Mouse (Mus musculus) kidney, postnatal 0 days (tissue): ENCODE measurements around the gene Osbpl10. TPM values are rescaled to one million over a fixed set of nuclear protein-coding genes. Genes with fewer than 3 reads are reported as not detected.

ENCODE experiments used
- ATAC-seq: fragments of 200-750 bp; cut with Nextera tagmentation; replicated peaks from 2 replicates; pipeline ENCODE4 v1.8.0; 2017; ENCODE audit warnings: low read depth, moderate number of reproducible peaks, moderate TSS enrichment, moderate library complexity; ENCODE audit not compliant: low FRiP score
- DNase-seq: peaks from one replicate; pipeline ENCODE4 v3.0.0-alpha.2; 2016; ENCODE audit warnings: low spot score
- H3K27ac ChIP-seq: fragments of 300-500 bp; sonication (generic); 2 replicates; pipeline ENCODE4 v1.5.1; 2014; ENCODE audit warnings: mild to moderate bottlenecking
- H3K27me3 ChIP-seq: fragments of 300-500 bp; sonication (generic); 2 replicates; pipeline ENCODE4 v1.6.1; 2014; ENCODE audit warnings: low read length, mixed read lengths; ENCODE audit not compliant: insufficient read depth
- H3K36me3 ChIP-seq: fragments of 300-500 bp; sonication (generic); 2 replicates; pipeline ENCODE4 v1.6.1; 2014; ENCODE audit warnings: low read length, mixed read lengths; ENCODE audit not compliant: insufficient read depth
- H3K4me1 ChIP-seq: fragments of 300-500 bp; sonication (generic); replicated peaks from 2 replicates; pipeline ENCODE4 v1.6.1; 2014; ENCODE audit warnings: antibody characterized with exemption, low read length, mixed read lengths; ENCODE audit not compliant: insufficient read depth
- H3K4me2 ChIP-seq: fragments of 300-500 bp; sonication (generic); 2 replicates; pipeline ENCODE4 v1.6.1; 2014; ENCODE audit warnings: mild to moderate bottlenecking, low read length, moderate library complexity, mixed read lengths
- H3K4me3 ChIP-seq: fragments of 300-500 bp; sonication (generic); replicated peaks from 2 replicates; pipeline ENCODE4 v1.5.1; 2014; ENCODE audit warnings: low read depth, low read length
- H3K9ac ChIP-seq: fragments of 300-500 bp; sonication (generic); 2 replicates; pipeline ENCODE4 v1.6.1; 2014; ENCODE audit warnings: low read depth, low read length
- H3K9me3 ChIP-seq: fragments of 300-500 bp; sonication (generic); replicated peaks from 2 replicates; pipeline ENCODE4 v1.6.1; 2016; ENCODE audit warnings: low read length, inconsistent platforms, mixed read lengths
- CTCF ChIP-seq: IDR thresholded peaks from 2 replicates; pipeline ENCODE4 v1.5.1; 2016; ENCODE audit warnings: antibody characterized with exemption, low read depth, mild to moderate bottlenecking, moderate library complexity
- whole genome bisulfite sequencing: fragments of 180-500 bp; shearing (Covaris S2); extraction: QIAGEN DNeasy Blood & Tissue Kit; methylation state at CpG from one replicate; pipeline ENCODE4 v1.1.7; 2014; 5-methylcytosine and 5-hydroxymethylcytosine counted together
- polyA plus RNA-seq: library from polyadenylated mRNA; unstranded; fragments of >200 nt; fragmentation: Nextera tagmentation; extraction: Ambion mirVana; gene quantifications from 2 replicates; pipeline ENCODE4 v1.2.1, GENCODE M21; 2015

Gene Osbpl10
- polyA plus RNA-seq, 1 experiment from 2014 or later, result 2.8 TPM

DNA sequence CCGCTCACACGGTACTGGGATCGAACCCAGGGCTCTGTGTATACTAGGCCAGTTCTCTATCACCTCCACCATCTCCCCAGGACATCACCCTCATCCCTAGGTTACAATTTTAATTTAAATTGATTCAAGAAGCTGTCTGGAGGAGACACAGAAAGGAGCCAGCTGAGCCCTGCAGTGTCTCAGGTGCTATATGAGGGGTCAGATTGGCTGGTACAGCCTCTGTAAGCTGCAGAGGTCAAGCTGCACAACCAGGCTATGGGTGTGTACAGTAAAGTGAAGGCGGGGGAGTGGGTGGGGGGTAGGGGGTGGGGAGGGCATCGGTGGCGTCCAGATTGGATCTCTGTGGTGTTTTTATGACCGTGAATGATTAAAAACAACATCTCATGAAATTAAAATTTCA, 186.0 kb downstream of the Osbpl10 start:
- Histone ChIP-seq H3K9me3 (no peaks in the 10 kb centered on the region), H3K27me3 (no peaks in the 10 kb centered on the region), H3K4me2 (no peak overlapping the region), H3K27ac (no peak overlapping the region), H3K9ac (no peak overlapping the region), H3K4me3 (no peak overlapping the region), H3K4me1 (no peaks in the 10 kb centered on the region), H3K36me3 (no peaks in the 10 kb centered on the region)
- ATAC-seq (no peak), DNase-seq (no peak)
- no peak for TF ChIP-seq CTCF
- 75% methylated on average over 7 of the region's 7 CpGs for WGBS

DNA sequence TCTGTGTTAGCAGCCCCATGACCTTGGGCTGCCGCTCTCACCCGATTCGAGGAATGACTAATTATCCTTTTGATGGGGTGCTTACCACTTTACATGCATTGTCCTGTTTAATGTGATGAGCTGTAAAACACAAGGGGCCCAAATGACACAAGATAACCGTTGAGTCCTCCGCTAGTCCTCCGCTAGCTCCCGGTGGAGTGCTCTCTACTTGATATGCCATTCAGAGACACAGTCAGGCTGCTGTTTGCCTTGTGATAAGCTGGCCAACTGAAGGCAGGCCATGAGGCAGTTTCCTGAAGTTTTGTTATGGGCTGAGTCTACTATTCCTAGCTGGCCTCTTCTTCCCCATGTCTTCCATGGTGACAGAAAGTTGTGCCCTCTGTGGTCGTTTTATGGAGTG, 187.6 kb downstream of the Osbpl10 start:
- no peak for TF ChIP-seq CTCF
- DNase-seq (no peak), ATAC-seq (no peak)
- WGBS, result 65% methylated on average over 8 of the region's 8 CpGs
- H3K27me3 ChIP-seq, result no peaks in the 10 kb centered on the region
- no peak overlapping the region for H3K9ac ChIP-seq
- no peak overlapping the region for H3K27ac ChIP-seq
- H3K4me3 ChIP-seq, result no peak overlapping the region
- H3K36me3 ChIP-seq, result no peaks in the 10 kb centered on the region
- H3K4me1 ChIP-seq, result no peaks in the 10 kb centered on the region
- no peaks in the 10 kb centered on the region for H3K9me3 ChIP-seq
- H3K4me2 ChIP-seq, result no peak overlapping the region

DNA sequence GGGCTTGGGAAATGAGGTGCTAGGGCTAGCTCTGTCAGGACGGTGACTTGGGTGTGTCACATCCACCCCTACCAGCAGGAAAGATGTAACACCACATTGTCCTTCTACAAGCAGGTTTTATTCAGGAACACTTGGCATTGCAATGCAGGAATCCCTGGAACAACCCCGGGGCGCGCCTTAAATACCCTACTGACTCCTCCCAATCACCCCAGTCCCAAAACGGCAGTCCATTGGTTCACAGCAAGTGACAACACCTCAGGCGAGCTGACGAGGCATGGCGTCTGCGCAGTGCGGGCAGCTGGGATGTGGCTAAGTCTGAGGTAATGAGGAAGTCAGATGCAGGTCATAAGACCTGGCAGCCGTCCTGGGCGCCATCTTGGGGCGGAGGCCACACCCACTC, 191.2 kb downstream of the Osbpl10 start:
- Histone ChIP-seq H3K36me3 (no peaks in the 10 kb centered on the region), H3K27me3 (no peaks in the 10 kb centered on the region), H3K27ac (no peak overlapping the region), H3K4me2 (no peak overlapping the region), H3K9me3 (no peaks in the 10 kb centered on the region), H3K9ac (no peak overlapping the region), H3K4me3 (no peak overlapping the region), H3K4me1 (no peaks in the 10 kb centered on the region)
- WGBS, result 91% methylated on average over 13 of the region's 13 CpGs
- DNase-seq (no peak), ATAC-seq (no peak)
- no peak for TF ChIP-seq CTCF

DNA sequence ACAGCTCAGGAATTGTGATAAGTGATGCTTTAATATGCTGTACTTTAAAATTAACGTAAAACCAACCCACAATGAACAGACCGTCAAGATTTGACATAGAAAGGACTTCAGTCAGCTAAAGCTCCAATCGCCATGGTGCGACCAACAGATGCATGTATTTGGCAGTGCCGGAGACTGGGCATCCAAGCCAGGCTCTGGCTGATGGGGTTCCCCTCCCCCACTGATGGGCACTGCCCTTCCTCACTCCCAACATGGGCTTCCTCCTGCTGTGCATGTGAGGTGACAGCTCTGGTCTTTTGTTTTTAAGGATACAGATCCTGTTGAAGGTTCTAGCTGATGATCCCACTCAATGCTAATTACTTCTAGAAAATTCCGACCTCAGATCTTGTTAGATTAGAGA, 193.7 kb downstream of the Osbpl10 start:
- H3K4me3 ChIP-seq, result no peak overlapping the region
- no peaks in the 10 kb centered on the region for H3K9me3 ChIP-seq
- WGBS, result 92% methylated on average over 6 of the region's 6 CpGs
- 0 out of 2 replicates have a peak, but pooled peaks cover 7% of the 10 kb centered on the region for H3K36me3 ChIP-seq
- ATAC-seq (no peak), DNase-seq (no peak)
- H3K27ac ChIP-seq, result no peak overlapping the region
- no peak overlapping the region for H3K9ac ChIP-seq
- H3K27me3 ChIP-seq, result no peaks in the 10 kb centered on the region
- H3K4me2 ChIP-seq, result no peak overlapping the region
- no peaks in the 10 kb centered on the region for H3K4me1 ChIP-seq
- no peak for TF ChIP-seq CTCF

DNA sequence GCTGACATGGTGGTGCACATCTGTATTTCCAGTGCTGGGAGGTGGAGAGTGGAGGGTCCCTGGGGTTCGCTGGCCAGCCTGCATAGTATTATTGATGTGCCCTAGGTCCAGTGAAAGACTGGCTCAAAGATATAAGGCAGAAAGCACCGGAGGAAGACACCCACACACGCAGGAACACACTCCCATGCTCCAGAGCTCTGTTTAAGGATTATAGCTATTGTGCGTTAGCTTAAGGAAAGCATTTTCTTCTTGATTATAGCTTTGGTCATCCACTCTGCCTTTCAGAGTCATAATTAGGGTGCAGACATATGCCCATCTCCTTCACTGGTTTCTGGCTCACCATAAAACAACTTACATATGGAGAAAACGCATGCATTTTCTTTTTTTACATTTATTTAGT, 200.8 kb downstream of the Osbpl10 start:
- no peak overlapping the region for H3K9ac ChIP-seq
- 0 out of 2 replicates have a peak, but pooled peaks cover 8% of the 10 kb centered on the region for H3K36me3 ChIP-seq
- no peak for DNase-seq
- 87% methylated on average over 5 of the region's 5 CpGs for WGBS
- no peak for ATAC-seq
- no peak for TF ChIP-seq CTCF
- H3K9me3 ChIP-seq, result no peaks in the 10 kb centered on the region
- no peaks in the 10 kb centered on the region for H3K4me1 ChIP-seq
- H3K4me3 ChIP-seq, result no peak overlapping the region
- no peak overlapping the region for H3K4me2 ChIP-seq
- no peak overlapping the region for H3K27ac ChIP-seq
- no peaks in the 10 kb centered on the region for H3K27me3 ChIP-seq

DNA sequence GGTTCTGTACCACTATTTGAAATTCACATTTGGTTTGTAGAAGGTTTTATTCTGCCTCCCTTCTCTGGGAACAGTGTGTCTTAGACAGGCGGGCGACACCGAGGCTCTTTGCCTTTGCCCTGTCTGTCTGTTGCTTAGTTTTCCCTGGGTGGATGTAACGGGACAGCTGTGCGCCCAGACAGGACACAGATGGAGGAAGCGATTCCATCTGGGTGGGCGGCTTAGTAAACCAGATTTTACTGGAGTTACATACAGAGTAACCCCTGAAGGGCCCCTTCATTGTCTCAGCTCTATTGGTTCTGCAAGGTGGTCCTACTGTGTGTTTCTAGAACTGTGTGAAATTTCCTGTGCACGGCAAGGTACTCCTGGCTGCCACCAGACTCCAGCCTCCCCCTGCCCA, 201.6 kb downstream of the Osbpl10 start:
- no peak for TF ChIP-seq CTCF
- no peak for ATAC-seq
- H3K4me1 ChIP-seq, result no peaks in the 10 kb centered on the region
- no peak overlapping the region for H3K9ac ChIP-seq
- H3K36me3 ChIP-seq, result 0 out of 2 replicates have a peak, but pooled peaks cover 8% of the 10 kb centered on the region
- peak; percentile 71 for DNase-seq
- WGBS, result 49% methylated on average over 8 of the region's 8 CpGs
- no peaks in the 10 kb centered on the region for H3K9me3 ChIP-seq
- H3K27ac ChIP-seq, result no peak overlapping the region
- H3K4me3 ChIP-seq, result no peak overlapping the region
- no peak overlapping the region for H3K4me2 ChIP-seq
- H3K27me3 ChIP-seq, result no peaks in the 10 kb centered on the region

DNA sequence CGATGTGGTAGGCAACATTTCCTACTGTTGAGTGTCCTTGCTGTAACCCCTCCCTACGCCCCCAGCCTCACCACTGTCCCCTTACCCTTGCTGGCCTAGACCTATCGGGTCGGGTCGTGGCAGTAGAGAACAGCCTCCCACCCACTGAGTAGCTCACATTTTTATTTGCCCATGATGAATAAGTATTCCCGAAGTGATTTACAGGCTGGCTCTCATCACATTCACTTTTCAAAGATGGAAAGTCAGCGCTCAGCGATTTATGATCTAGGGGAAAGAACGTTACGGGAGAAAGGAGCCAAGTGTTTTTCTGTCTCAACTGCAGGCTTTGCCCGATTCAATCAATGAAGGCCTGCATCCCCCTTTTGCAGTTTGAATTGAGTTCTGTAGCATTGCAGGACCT, 208.0 kb downstream of the Osbpl10 start:
- H3K27me3 ChIP-seq, result no peaks in the 10 kb centered on the region
- no peak for TF ChIP-seq CTCF
- peaks cover 5% of the 10 kb centered on the region for H3K4me1 ChIP-seq
- H3K9me3 ChIP-seq, result no peaks in the 10 kb centered on the region
- ATAC-seq (no peak), DNase-seq (peak; percentile 51)
- H3K36me3 ChIP-seq, result no peaks in the 10 kb centered on the region
- no peak overlapping the region for H3K4me2 ChIP-seq
- H3K27ac ChIP-seq, result no peak overlapping the region
- WGBS, result 39% methylated on average over 11 of the region's 11 CpGs
- no peak overlapping the region for H3K4me3 ChIP-seq
- H3K9ac ChIP-seq, result no peak overlapping the region
